Mouse (Mus musculus) hindbrain, embryonic 11.5 days (tissue): ENCODE data around the gene Gm42791. TPM values are rescaled to one million over a fixed set of nuclear protein-coding genes. Genes with fewer than 3 reads are reported as not detected.

Experiments used
- ATAC-seq: fragments of 200-750 bp; cut with Nextera tagmentation; 2 replicates; pipeline ENCODE4 v1.8.0; 2017; ENCODE audit warnings: mild to moderate bottlenecking, moderate TSS enrichment, moderate library complexity; ENCODE audit not compliant: low FRiP score
- DNase-seq: peaks from one replicate; pipeline ENCODE4 v3.0.0-alpha.2; 2015; ENCODE audit warnings: low spot score
- H3K27ac ChIP-seq: fragments of 300-500 bp; sonication (generic); 2 replicates; pipeline ENCODE4 v1.5.1; 2014; ENCODE audit warnings: mild to moderate bottlenecking, low read depth, low read length
- H3K27me3 ChIP-seq: fragments of 300-500 bp; sonication (generic); 2 replicates; pipeline ENCODE4 v1.6.1; 2014; ENCODE audit warnings: mild to moderate bottlenecking, low read length, moderate library complexity, mixed read lengths; ENCODE audit not compliant: control insufficient read depth, insufficient read depth
- H3K36me3 ChIP-seq: fragments of 300-500 bp; sonication (generic); 2 replicates; pipeline ENCODE4 v1.6.1; 2014; ENCODE audit warnings: mild to moderate bottlenecking, low read length, moderate library complexity, mixed read lengths; ENCODE audit not compliant: control insufficient read depth, insufficient read depth
- H3K4me1 ChIP-seq: fragments of 300-500 bp; sonication (generic); replicated peaks from 2 replicates; pipeline ENCODE4 v1.6.1; 2014; ENCODE audit warnings: low read length, mixed read lengths; ENCODE audit not compliant: control insufficient read depth, insufficient read depth
- H3K4me2 ChIP-seq: fragments of 300-500 bp; sonication (generic); replicated peaks from 2 replicates; pipeline ENCODE4 v1.6.1; 2014; ENCODE audit warnings: mild to moderate bottlenecking, low read depth, low read length
- H3K4me3 ChIP-seq: fragments of 300-500 bp; sonication (generic); 2 replicates; pipeline ENCODE4 v1.5.1; 2014; ENCODE audit warnings: low read depth, low read length
- H3K9ac ChIP-seq: fragments of 300-500 bp; sonication (generic); 2 replicates; pipeline ENCODE4 v1.6.1; 2014; ENCODE audit warnings: low read depth, low read length
- H3K9me3 ChIP-seq: fragments of 300-500 bp; sonication (generic); 2 replicates; pipeline ENCODE4 v1.6.1; 2016; ENCODE audit warnings: low read length; ENCODE audit not compliant: control insufficient read depth
- WGBS: fragments of 180-500 bp; shearing (Covaris S2); extraction: QIAGEN DNeasy Blood & Tissue Kit; methylation state at CpG from one replicate; pipeline ENCODE4 v1.1.7; 2014; 5-methylcytosine and 5-hydroxymethylcytosine counted together
- polyA plus RNA-seq: library from polyadenylated mRNA; unstranded; fragments of >200 nt; fragmentation: Nextera tagmentation; extraction: Ambion mirVana; gene quantifications from 2 replicates; pipeline ENCODE4 v1.2.1, GENCODE M21; 2014

Gm42791 gene
- polyA plus RNA-seq, 1 experiment from 2014 or later = not detected

DNA sequence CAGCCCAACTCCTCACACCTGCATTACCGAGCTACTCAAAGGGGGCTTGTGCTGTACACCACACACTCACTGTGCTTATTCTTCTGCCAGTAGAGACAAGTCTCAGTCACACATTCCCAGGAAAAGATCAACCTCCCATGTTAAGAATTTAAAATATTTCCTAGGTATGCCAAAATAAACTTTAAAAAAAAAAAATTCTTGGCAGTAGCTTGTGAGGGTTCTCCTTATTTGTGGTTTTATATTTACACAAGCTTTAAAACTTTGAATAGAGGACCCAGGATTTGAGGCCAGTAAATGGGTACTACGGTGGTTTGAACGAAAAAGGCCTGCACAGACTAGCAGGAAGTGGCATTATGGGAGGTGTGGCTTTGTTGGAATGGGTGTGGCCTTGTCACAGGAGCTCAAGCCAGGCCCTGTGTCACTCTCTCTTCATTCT lies 58.4 kb downstream of the Gm42791 start:
- no peaks in the 10 kb centered on the region for H3K4me1 ChIP-seq
- no peaks in the 10 kb centered on the region for H3K27me3 ChIP-seq
- DNase-seq = no peak
- H3K36me3 ChIP-seq = no peaks in the 10 kb centered on the region
- H3K4me2 ChIP-seq = no peak overlapping the region
- WGBS = 88% methylated on average over 3 of the region's 3 CpGs
- ATAC-seq = no peak
- no peak overlapping the region for H3K4me3 ChIP-seq
- H3K9ac ChIP-seq = no peak overlapping the region
- no peaks in the 10 kb centered on the region for H3K9me3 ChIP-seq
- H3K27ac ChIP-seq = no peak overlapping the region

DNA sequence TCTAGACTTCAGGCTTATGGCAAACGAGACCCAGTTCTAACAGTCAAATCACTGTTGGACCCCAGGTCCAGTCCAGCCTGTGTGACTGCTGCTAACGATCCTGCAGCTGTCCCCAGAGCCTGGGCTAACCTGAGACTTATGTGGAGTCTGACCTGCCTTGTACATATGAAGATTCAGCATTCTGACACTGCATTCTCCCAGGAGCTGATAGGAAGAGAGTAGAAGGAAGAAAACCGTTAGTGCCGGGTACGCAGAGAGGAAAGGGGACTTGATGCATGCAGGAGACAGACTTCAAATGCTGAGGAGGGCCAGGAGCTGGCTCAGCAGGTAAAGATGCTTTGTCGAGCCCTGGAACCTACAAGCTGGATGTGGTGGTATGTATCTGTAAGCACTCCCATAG lies 59.1 kb downstream of the Gm42791 start:
- Histone ChIP-seq H3K27ac (no peak overlapping the region), H3K27me3 (no peaks in the 10 kb centered on the region), H3K4me3 (no peak overlapping the region), H3K9ac (no peak overlapping the region), H3K4me2 (no peak overlapping the region), H3K4me1 (no peaks in the 10 kb centered on the region), H3K9me3 (no peaks in the 10 kb centered on the region), H3K36me3 (no peaks in the 10 kb centered on the region)
- no peak for ATAC-seq
- 84% methylated on average over 6 of the region's 6 CpGs for WGBS
- DNase-seq = no peak

DNA sequence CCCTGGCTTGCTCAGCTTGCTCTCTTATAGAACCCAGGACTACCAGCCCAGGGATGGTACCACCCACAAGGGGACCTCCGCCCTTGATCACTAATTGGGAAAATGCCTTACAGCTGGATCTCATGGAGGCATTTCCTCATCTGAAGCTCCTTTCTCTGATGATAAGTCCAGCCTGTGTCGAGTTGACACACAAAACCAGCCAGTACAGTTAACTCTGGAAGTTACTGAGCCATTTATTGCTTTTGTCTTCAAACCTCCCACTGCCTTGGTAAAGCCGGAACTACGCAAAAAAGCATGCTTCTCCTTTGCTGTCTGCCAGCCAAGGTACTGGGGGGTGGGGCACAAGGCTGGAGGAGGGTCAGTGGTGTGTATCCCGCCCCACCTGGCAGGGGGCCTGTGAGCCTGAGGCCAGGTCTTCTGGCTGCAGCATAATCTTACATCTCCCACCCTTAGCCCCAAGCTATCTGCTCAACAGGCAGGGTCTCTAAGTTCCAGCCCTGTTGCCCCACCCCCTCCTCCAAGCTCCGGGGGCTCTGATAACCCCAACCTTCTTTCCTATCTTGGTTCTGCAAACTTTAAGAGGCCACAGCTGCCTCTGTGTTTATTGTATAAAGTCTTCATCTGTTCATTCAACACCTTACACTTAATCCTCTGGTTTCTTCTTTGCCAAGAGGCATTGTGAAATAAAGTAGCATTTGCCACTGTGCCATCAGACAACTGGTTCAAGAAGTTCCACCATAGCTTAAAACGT lies 59.7 kb downstream of the Gm42791 start:
- Histone ChIP-seq H3K9ac (no peak overlapping the region), H3K27ac (no peak overlapping the region), H3K4me3 (no peak overlapping the region), H3K36me3 (no peaks in the 10 kb centered on the region), H3K4me2 (no peak overlapping the region), H3K27me3 (no peaks in the 10 kb centered on the region), H3K4me1 (no peaks in the 10 kb centered on the region), H3K9me3 (no peaks in the 10 kb centered on the region)
- WGBS = 59% methylated on average over 7 of the region's 7 CpGs
- DNase-seq (no peak), ATAC-seq (no peak)

DNA sequence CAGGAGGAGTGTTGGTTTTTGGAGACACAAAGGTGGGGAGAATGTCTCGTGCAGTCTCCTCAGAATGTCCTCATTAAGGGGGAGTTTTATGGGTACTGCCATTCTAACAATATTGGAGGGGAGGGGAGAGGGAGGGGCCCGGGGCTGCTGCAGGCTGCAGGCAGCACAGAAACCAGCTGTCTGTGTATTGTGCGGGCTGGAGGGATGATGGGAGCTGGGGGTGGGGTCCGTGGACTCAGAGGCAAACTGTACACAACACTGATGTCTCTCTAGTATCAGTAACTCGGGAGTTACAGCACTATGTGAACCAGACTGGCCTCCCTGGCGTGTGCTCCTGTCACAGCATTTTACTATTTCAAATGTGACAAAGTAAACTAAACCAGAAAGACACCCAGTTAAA lies 60.5 kb downstream of the Gm42791 start:
- WGBS = 55% methylated on average over 6 of the region's 6 CpGs
- no peaks in the 10 kb centered on the region for H3K9me3 ChIP-seq
- no peaks in the 10 kb centered on the region for H3K36me3 ChIP-seq
- H3K4me3 ChIP-seq = no peak overlapping the region
- H3K4me1 ChIP-seq = no peaks in the 10 kb centered on the region
- no peak for DNase-seq
- peak; percentile 49; the same call in 1 of the 2 replicates for ATAC-seq
- no peak overlapping the region for H3K4me2 ChIP-seq
- no peak overlapping the region for H3K9ac ChIP-seq
- no peaks in the 10 kb centered on the region for H3K27me3 ChIP-seq
- no peak overlapping the region for H3K27ac ChIP-seq

DNA sequence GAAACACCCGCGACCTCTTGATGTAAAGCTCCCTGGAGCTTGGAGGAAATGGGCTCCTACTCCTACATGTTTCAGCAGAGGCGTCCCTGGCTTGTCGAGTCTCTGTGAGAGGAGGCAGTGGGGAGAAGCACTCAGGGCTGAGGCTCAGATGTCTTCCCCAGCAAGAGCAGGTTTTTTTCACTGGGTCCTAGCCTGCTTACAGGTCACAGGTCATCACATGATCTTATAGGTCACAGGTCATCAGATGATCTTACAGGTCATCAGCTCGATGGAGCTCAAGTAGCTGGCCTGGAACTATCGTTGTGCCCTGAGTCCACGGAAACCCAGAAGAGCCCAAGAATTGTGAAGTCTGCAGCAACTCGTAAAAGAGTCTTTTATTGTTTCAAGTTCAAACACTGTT lies 61.2 kb downstream of the Gm42791 start:
- no peak overlapping the region for H3K9ac ChIP-seq
- no peaks in the 10 kb centered on the region for H3K27me3 ChIP-seq
- no peak overlapping the region for H3K27ac ChIP-seq
- H3K36me3 ChIP-seq = no peaks in the 10 kb centered on the region
- DNase-seq = no peak
- no peak for ATAC-seq
- WGBS = 70% methylated on average over 8 of the region's 8 CpGs
- H3K9me3 ChIP-seq = no peaks in the 10 kb centered on the region
- no peak overlapping the region for H3K4me2 ChIP-seq
- peaks cover 2% of the 10 kb centered on the region; the same call in 1 of the 2 replicates for H3K4me1 ChIP-seq
- no peak overlapping the region for H3K4me3 ChIP-seq

DNA sequence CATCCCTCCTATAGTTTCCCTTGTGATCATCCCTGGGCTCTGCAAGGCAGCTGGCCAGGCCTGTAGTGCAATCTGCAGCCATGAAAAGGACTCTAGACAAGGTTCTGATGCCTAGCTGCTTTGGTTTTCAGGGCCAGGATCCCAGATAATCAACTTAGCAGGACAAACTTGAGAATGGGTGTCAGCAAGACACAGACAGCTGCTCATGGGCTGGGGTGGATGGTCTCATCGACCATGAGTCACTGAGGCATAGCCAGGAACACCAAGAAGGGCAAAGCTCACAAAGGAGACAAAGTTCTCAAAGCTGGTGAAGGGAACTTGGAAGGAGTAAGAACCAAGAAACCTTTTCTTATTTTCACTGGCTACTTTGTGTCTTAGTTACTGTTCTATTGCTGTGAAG lies 63.6 kb downstream of the Gm42791 start:
- Histone ChIP-seq H3K4me3 (no peak overlapping the region), H3K27ac (no peak overlapping the region), H3K4me1 (peaks cover 2% of the 10 kb centered on the region; the same call in 1 of the 2 replicates), H3K9me3 (no peaks in the 10 kb centered on the region), H3K27me3 (no peaks in the 10 kb centered on the region), H3K4me2 (no peak overlapping the region), H3K36me3 (no peaks in the 10 kb centered on the region), H3K9ac (no peak overlapping the region)
- 89% methylated on average over 1 of the region's 1 CpGs for WGBS
- DNase-seq = no peak
- no peak for ATAC-seq

DNA sequence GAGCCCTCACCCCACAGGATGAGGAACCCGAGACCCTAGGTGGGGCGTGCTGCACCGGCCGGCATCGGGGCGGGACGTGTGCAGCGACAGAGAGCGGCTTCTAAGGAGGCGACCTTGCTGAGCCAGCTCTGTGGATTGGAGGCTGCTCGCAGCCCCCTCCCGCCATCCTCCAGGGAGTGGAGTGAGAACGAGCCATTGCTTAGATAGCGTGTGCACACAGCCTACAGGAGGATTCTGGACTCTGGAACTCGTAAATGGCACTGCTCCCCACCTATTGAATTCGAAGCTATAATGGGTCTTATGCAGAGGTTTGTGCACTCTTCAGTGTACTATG lies 65.9 kb downstream of the Gm42791 start, which contains the start of gene Katnal1:
Katnal1 (minus strand) TSS at position 205 of the 334 bp plus-strand sequence.
- peak within 1 kb of the TSS; percentile 76 for H3K4me3 ChIP-seq
- peak within 1 kb of the TSS; percentile 82 for H3K9ac ChIP-seq
- peak within 1 kb of the TSS; percentile 67 for H3K4me2 ChIP-seq
- DNase-seq (no peak), ATAC-seq (no peak)
- no peaks in the 10 kb centered on the region for H3K27me3 ChIP-seq
- H3K4me1 ChIP-seq = peaks cover 2% of the 10 kb centered on the region; the same call in 1 of the 2 replicates
- 1% methylated on average over 16 of the region's 16 CpGs for WGBS
- no peaks in the 10 kb centered on the region for H3K36me3 ChIP-seq
- peak within 1 kb of the TSS; percentile 95 for H3K27ac ChIP-seq
- H3K9me3 ChIP-seq = no peaks in the 10 kb centered on the region

DNA sequence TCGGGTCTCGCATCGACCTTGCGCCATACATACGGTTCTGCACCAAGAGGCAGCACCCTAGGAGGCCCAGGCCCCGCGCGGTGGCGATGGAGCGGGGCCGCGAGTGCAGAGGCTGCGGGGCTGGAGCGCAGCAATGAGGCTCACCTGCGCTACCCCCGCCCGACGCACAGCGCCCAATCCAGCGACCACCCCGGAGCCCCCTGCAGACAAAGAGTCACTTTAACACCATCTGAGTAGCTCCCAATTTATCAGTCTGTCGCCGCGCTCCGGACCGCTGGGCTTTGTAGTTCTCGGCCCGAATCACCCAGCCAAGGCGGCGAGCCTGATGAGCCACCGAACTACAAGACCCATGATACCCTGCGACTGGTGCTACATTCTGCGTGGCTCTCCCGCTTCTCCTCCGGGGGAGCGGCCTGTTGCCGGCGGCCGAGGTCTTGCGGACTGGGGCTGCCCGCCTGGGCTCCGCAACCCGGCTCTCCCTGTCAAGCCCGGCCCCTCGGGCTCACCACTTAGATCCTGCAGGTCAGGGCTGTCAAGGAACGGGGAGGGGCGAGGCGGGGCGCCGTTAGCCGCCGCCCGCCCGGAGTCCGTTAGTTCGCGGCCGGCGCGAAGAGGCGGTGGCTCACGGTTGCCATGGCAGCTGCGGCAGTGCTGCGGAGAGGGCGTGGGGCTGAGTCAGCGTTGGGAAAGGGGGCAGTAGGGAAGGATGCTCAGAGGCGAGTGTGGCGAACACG lies 66.4 kb downstream of the Gm42791 start:
- Histone ChIP-seq H3K9ac (peak overlapping the region; percentile 82), H3K27me3 (no peaks in the 10 kb centered on the region), H3K36me3 (no peaks in the 10 kb centered on the region), H3K4me1 (peaks cover 2% of the 10 kb centered on the region; the same call in 1 of the 2 replicates), H3K27ac (peak overlapping the region; percentile 95), H3K4me3 (peak overlapping the region; percentile 76), H3K4me2 (peak overlapping the region; percentile 67), H3K9me3 (no peaks in the 10 kb centered on the region)
- WGBS = under 1% methylated on average over 68 of the region's 69 CpGs
- ATAC-seq = peak; percentile 99
- DNase-seq = peak; percentile 96
